ENCODE assay signal across 15 mouse cellular contexts in genomic region chr5:132633198-132633884, GRCm38 (mm10).
DNase-seq lines count a peak whose midpoint lies in the region; ATAC-seq and TF ChIP-seq lines count a peak whose summit lies in the region.
"Had no signal": no experiment of that assay in that cellular context is flagged by ENCODE, and none has a peak within 500 bp of the region (broad histone marks: within the 10 kb centered on the region; RNA-seq: fewer than 3 reads in every experiment).

No protein-coding gene starts in this region.

- H3K27me3 ChIP-seq in forebrain, embryonic 16.5 days (replicated peaks; ENCODE audit: control insufficient read depth, insufficient read depth, low read length) = no peaks in the 10 kb centered on the region
- H3K27me3 ChIP-seq in forebrain, embryonic 13.5 days = no peaks in the 10 kb centered on the region
- no peaks in the 10 kb centered on the region for H3K27me3 ChIP-seq in limb, embryonic 12.5 days
- H3K27me3 ChIP-seq in limb, embryonic 10.5 days (ENCODE audit: low read depth, poor library complexity, severe bottlenecking) = no peaks in the 10 kb centered on the region
- no peaks in the 10 kb centered on the region for H3K27me3 ChIP-seq in limb, embryonic 14.5 days (ENCODE audit: control insufficient read depth, insufficient read depth, low read length)
- H3K27me3 ChIP-seq: forebrain, embryonic 15.5 days; liver, embryonic 15.5 days; neural tube, embryonic 12.5 days had no signal

- no peak overlapping the region for H3K9ac ChIP-seq in forebrain, embryonic 16.5 days (replicated peaks; ENCODE audit: low read depth, low read length)
- H3K9ac ChIP-seq in forebrain, embryonic 13.5 days = no peak overlapping the region
- H3K9ac ChIP-seq in limb, embryonic 12.5 days (replicated peaks) = no peak overlapping the region
- no peak overlapping the region for H3K9ac ChIP-seq in limb, embryonic 14.5 days (ENCODE audit: low read depth, low read length, severe bottlenecking)
- H3K9ac ChIP-seq: forebrain, embryonic 15.5 days; hindbrain, embryonic 14.5 days; liver, embryonic 15.5 days; neural tube, embryonic 12.5 days had no signal

- no peak for DNase-seq in limb, embryonic 10.5 days (ENCODE audit: low spot score)
- DNase-seq in adrenal gland, postnatal 36 days = peak; percentile 15 to 22
- DNase-seq in limb, embryonic 14.5 days (ENCODE audit: low spot score) = peak; percentile 46
- DNase-seq in thymus, postnatal 0 days (ENCODE audit: low spot score) = no peak
- no peak for DNase-seq in embryo, embryonic 10 days (ENCODE audit: low spot score)
- DNase-seq: cerebellum, adult 9-10 months; layer of hippocampus, adult 9-11 months; thymus, postnatal 36 days had no signal

- H3K36me3 ChIP-seq in forebrain, embryonic 16.5 days (ENCODE audit: control insufficient read depth, insufficient read depth) = no peaks in the 10 kb centered on the region
- H3K36me3 ChIP-seq in forebrain, embryonic 13.5 days (ENCODE audit: poor library complexity, severe bottlenecking) = no peaks in the 10 kb centered on the region
- H3K36me3 ChIP-seq in limb, embryonic 12.5 days = no peaks in the 10 kb centered on the region
- no peaks in the 10 kb centered on the region for H3K36me3 ChIP-seq in limb, embryonic 10.5 days
- H3K36me3 ChIP-seq in limb, embryonic 14.5 days (ENCODE audit: control insufficient read depth, insufficient read depth, low read length) = no peaks in the 10 kb centered on the region
- H3K36me3 ChIP-seq: forebrain, embryonic 15.5 days; liver, embryonic 15.5 days; neural tube, embryonic 12.5 days had no signal

- peaks cover 5% of the 10 kb centered on the region; the same call in 1 of the 2 replicates for H3K9me3 ChIP-seq in forebrain, embryonic 16.5 days (ENCODE audit: control insufficient read depth, low read length)
- peaks cover 9% of the 10 kb centered on the region for H3K9me3 ChIP-seq in forebrain, embryonic 13.5 days (replicated peaks)
- H3K9me3 ChIP-seq in limb, embryonic 12.5 days = peaks cover 11% of the 10 kb centered on the region; the same call in 1 of the 2 replicates
- H3K9me3 ChIP-seq in limb, embryonic 10.5 days (replicated peaks) = no peaks in the 10 kb centered on the region
- peaks cover 7% of the 10 kb centered on the region; the same call in 1 of the 2 replicates for H3K9me3 ChIP-seq in limb, embryonic 14.5 days (ENCODE audit: control insufficient read depth, low read length)
- H3K9me3 ChIP-seq: liver, embryonic 15.5 days had no signal

- no peaks in the 10 kb centered on the region; the same call in 1 of the 2 replicates for H3K4me1 ChIP-seq in forebrain, embryonic 16.5 days (replicated peaks; ENCODE audit: control insufficient read depth, insufficient read depth, low read length)
- 0 out of 2 replicates have a peak, but pooled peaks cover 6% of the 10 kb centered on the region for H3K4me1 ChIP-seq in forebrain, embryonic 13.5 days
- H3K4me1 ChIP-seq in limb, embryonic 12.5 days (replicated peaks) = peaks cover 11% of the 10 kb centered on the region
- H3K4me1 ChIP-seq in limb, embryonic 10.5 days = peaks cover 11% of the 10 kb centered on the region; the same call in 1 of the 2 replicates
- H3K4me1 ChIP-seq in limb, embryonic 14.5 days (ENCODE audit: control insufficient read depth, insufficient read depth, low read length) = peaks cover 4% of the 10 kb centered on the region; the same call in 1 of the 2 replicates
- H3K4me1 ChIP-seq: forebrain, embryonic 15.5 days; liver, embryonic 15.5 days; neural tube, embryonic 12.5 days had no signal

- 8% methylated on average over 5 of the region's 5 CpGs for WGBS in forebrain, embryonic 16.5 days
- WGBS in forebrain, embryonic 13.5 days = 26% methylated on average over 5 of the region's 5 CpGs
- WGBS in limb, embryonic 12.5 days = 29% methylated on average over 5 of the region's 5 CpGs
- WGBS in limb, embryonic 10.5 days = 60% methylated on average over 5 of the region's 5 CpGs
- WGBS in limb, embryonic 14.5 days = 28% methylated on average over 5 of the region's 5 CpGs

- no peak overlapping the region for H3K4me2 ChIP-seq in forebrain, embryonic 16.5 days (ENCODE audit: low read length)
- H3K4me2 ChIP-seq in forebrain, embryonic 13.5 days = no peak overlapping the region
- no peak overlapping the region for H3K4me2 ChIP-seq in limb, embryonic 12.5 days
- no peak overlapping the region for H3K4me2 ChIP-seq in limb, embryonic 14.5 days (replicated peaks; ENCODE audit: low read depth, low read length, severe bottlenecking)
- H3K4me2 ChIP-seq: forebrain, embryonic 15.5 days; hindbrain, embryonic 14.5 days; liver, embryonic 15.5 days; neural tube, embryonic 12.5 days had no signal

- H3K27ac ChIP-seq in forebrain, embryonic 16.5 days (ENCODE audit: low read length) = no peak overlapping the region
- H3K27ac ChIP-seq in forebrain, embryonic 13.5 days = no peak overlapping the region
- H3K27ac ChIP-seq in limb, embryonic 12.5 days = peak overlapping the region; percentile 62; the same call in 1 of the 2 replicates
- H3K27ac ChIP-seq in limb, embryonic 10.5 days = no peak overlapping the region
- H3K27ac ChIP-seq in limb, embryonic 14.5 days (replicated peaks; ENCODE audit: low read depth, low read length) = no peak overlapping the region
- H3K27ac ChIP-seq: forebrain, embryonic 15.5 days; hindbrain, embryonic 14.5 days; liver, embryonic 15.5 days; neural tube, embryonic 12.5 days had no signal

- no peak overlapping the region for H3K4me3 ChIP-seq in forebrain, embryonic 16.5 days (replicated peaks; ENCODE audit: low read length)
- no peak overlapping the region for H3K4me3 ChIP-seq in forebrain, embryonic 13.5 days
- no peak overlapping the region for H3K4me3 ChIP-seq in limb, embryonic 12.5 days (replicated peaks)
- no peak overlapping the region for H3K4me3 ChIP-seq in limb, embryonic 10.5 days
- H3K4me3 ChIP-seq in limb, embryonic 14.5 days (replicated peaks; ENCODE audit: low read length) = no peak overlapping the region
- H3K4me3 ChIP-seq: forebrain, embryonic 15.5 days; liver, embryonic 15.5 days; neural tube, embryonic 12.5 days had no signal

- peak; percentile 36; the same call in 1 of the 2 replicates for ATAC-seq in forebrain, embryonic 16.5 days
- no peak for ATAC-seq in forebrain, embryonic 13.5 days
- ATAC-seq in limb, embryonic 12.5 days (ENCODE audit: insufficient number of reproducible peaks, insufficient read depth, low FRiP score, low TSS enrichment, low read depth) = peak; percentile 84; the same call in 1 of the 2 replicates
- peak; percentile 68 for ATAC-seq in limb, embryonic 14.5 days (ENCODE audit: low FRiP score, low read depth)
- ATAC-seq: forebrain, embryonic 15.5 days had no signal

- no peak for TF ChIP-seq POLR2A in limb, embryonic 14.5 days (IDR thresholded peaks at IDR 0.05; ENCODE audit: borderline replicate concordance, extremely low read depth, insufficient read depth, insufficient read length)

Comparison
In these comparisons a context has a peak if more than half of its experiments do, and no peak if none do; other contexts are left out.
1. DNase-seq: peak in adrenal gland, postnatal 36 days (2 of 2) and limb, embryonic 14.5 days (single experiment); none in limb, embryonic 10.5 days (single experiment), thymus, postnatal 0 days (single experiment) and embryo, embryonic 10 days (single experiment).